Mouse (Mus musculus): Measurements from ENCODE around the gene Tlr9. TPM values are rescaled to one million over a fixed set of nuclear protein-coding genes. Genes with fewer than 3 reads are reported as not detected.

Gene Tlr9
- polyA plus RNA-seq, 1 experiment from 2014 or later: 0.09 TPM

- no peak overlapping the region for H3K27ac ChIP-seq (ENCODE audit: low read length)
- H3K27me3 ChIP-seq (ENCODE audit: control insufficient read depth, insufficient read depth, low read length): no peaks in the 10 kb centered on the region
- 88% methylated on average over 6 of the region's 6 CpGs for WGBS
- H3K9ac ChIP-seq (ENCODE audit: low read length): no peak overlapping the region
- no peak overlapping the region for H3K4me2 ChIP-seq (ENCODE audit: low read depth, low read length)
- H3K4me1 ChIP-seq (ENCODE audit: control insufficient read depth, insufficient read depth, low read length): no peaks in the 10 kb centered on the region
- no peaks in the 10 kb centered on the region for H3K9me3 ChIP-seq (replicated peaks; ENCODE audit: control insufficient read depth, low read length)
- no peak overlapping the region for H3K4me3 ChIP-seq (replicated peaks; ENCODE audit: low read length)
- no peak for ATAC-seq (ENCODE audit: insufficient read depth, low FRiP score)
- H3K36me3 ChIP-seq (ENCODE audit: control insufficient read depth, insufficient read depth, low read length): peaks cover 34% of the 10 kb centered on the region
These were observed 11.6 kb downstream of the Tlr9 start for GRCm38 (mm10) chr9:106233953-106234352.

GRCm38 (mm10) chr9:106235194-106235830, 12.9 kb downstream of the Tlr9 start:
- Histone ChIP-seq H3K9ac (ENCODE audit: low read length) (no peak overlapping the region), H3K4me1 (ENCODE audit: control insufficient read depth, insufficient read depth, low read length) (no peaks in the 10 kb centered on the region), H3K9me3 (replicated peaks; ENCODE audit: control insufficient read depth, low read length) (no peaks in the 10 kb centered on the region), H3K27ac (ENCODE audit: low read length) (no peak overlapping the region), H3K4me2 (ENCODE audit: low read depth, low read length) (no peak overlapping the region), H3K36me3 (ENCODE audit: control insufficient read depth, insufficient read depth, low read length) (peaks cover 38% of the 10 kb centered on the region), H3K4me3 (replicated peaks; ENCODE audit: low read length) (no peak overlapping the region), H3K27me3 (ENCODE audit: control insufficient read depth, insufficient read depth, low read length) (no peaks in the 10 kb centered on the region)
- no peak; the same call in 1 of the 2 replicates for ATAC-seq (ENCODE audit: insufficient read depth, low FRiP score)
- 89% methylated on average over 23 of the region's 23 CpGs for WGBS

- WGBS: 91% methylated on average over 23 of the region's 23 CpGs
- H3K4me3 ChIP-seq (replicated peaks; ENCODE audit: low read length): no peak overlapping the region
- ATAC-seq (ENCODE audit: insufficient read depth, low FRiP score): no peak
These were observed 13.9 kb downstream of the Tlr9 start for GRCm38 (mm10) chr9:106236156-106236817.

GRCm38 (mm10) chr9:106236818-106237211, 14.4 kb downstream of the Tlr9 start:
- Histone ChIP-seq H3K9ac (ENCODE audit: low read length) (no peak overlapping the region), H3K27ac (ENCODE audit: low read length) (no peak overlapping the region), H3K4me1 (ENCODE audit: control insufficient read depth, insufficient read depth, low read length) (no peaks in the 10 kb centered on the region), H3K9me3 (replicated peaks; ENCODE audit: control insufficient read depth, low read length) (no peaks in the 10 kb centered on the region), H3K4me2 (ENCODE audit: low read depth, low read length) (no peak overlapping the region), H3K36me3 (ENCODE audit: control insufficient read depth, insufficient read depth, low read length) (peaks cover 45% of the 10 kb centered on the region), H3K27me3 (ENCODE audit: control insufficient read depth, insufficient read depth, low read length) (no peaks in the 10 kb centered on the region), H3K4me3 (replicated peaks; ENCODE audit: low read length) (no peak overlapping the region)
- ATAC-seq (ENCODE audit: insufficient read depth, low FRiP score): no peak
- WGBS: 79% methylated on average over 3 of the region's 3 CpGs

More at GRCm38 (mm10) chr9:106236156-106236817, 13.9 kb downstream of the Tlr9 start:
- Histone ChIP-seq H3K4me1 (ENCODE audit: control insufficient read depth, insufficient read depth, low read length) (no peaks in the 10 kb centered on the region), H3K4me2 (ENCODE audit: low read depth, low read length) (no peak overlapping the region), H3K36me3 (ENCODE audit: control insufficient read depth, insufficient read depth, low read length) (peaks cover 45% of the 10 kb centered on the region), H3K27ac (ENCODE audit: low read length) (no peak overlapping the region), H3K27me3 (ENCODE audit: control insufficient read depth, insufficient read depth, low read length) (no peaks in the 10 kb centered on the region), H3K9me3 (replicated peaks; ENCODE audit: control insufficient read depth, low read length) (no peaks in the 10 kb centered on the region), H3K9ac (ENCODE audit: low read length) (no peak overlapping the region)

- Histone ChIP-seq H3K4me2 (ENCODE audit: low read depth, low read length) (no peak overlapping the region), H3K9ac (ENCODE audit: low read length) (no peak overlapping the region), H3K27me3 (ENCODE audit: control insufficient read depth, insufficient read depth, low read length) (no peaks in the 10 kb centered on the region), H3K4me3 (replicated peaks; ENCODE audit: low read length) (no peak overlapping the region), H3K9me3 (replicated peaks; ENCODE audit: control insufficient read depth, low read length) (no peaks in the 10 kb centered on the region), H3K36me3 (ENCODE audit: control insufficient read depth, insufficient read depth, low read length) (peaks cover 48% of the 10 kb centered on the region), H3K27ac (ENCODE audit: low read length) (no peak overlapping the region), H3K4me1 (ENCODE audit: control insufficient read depth, insufficient read depth, low read length) (no peaks in the 10 kb centered on the region)
- 84% methylated on average over 8 of the region's 8 CpGs for WGBS
- no peak for ATAC-seq (ENCODE audit: insufficient read depth, low FRiP score)
These were observed 15.0 kb downstream of the Tlr9 start for GRCm38 (mm10) chr9:106237401-106237800.

GRCm38 (mm10) chr9:106237878-106238277, 15.5 kb downstream of the Tlr9 start:
- no peak overlapping the region for H3K27ac ChIP-seq (ENCODE audit: low read length)
- no peak overlapping the region for H3K9ac ChIP-seq (ENCODE audit: low read length)
- H3K36me3 ChIP-seq (ENCODE audit: control insufficient read depth, insufficient read depth, low read length): peaks cover 46% of the 10 kb centered on the region
- H3K4me2 ChIP-seq (ENCODE audit: low read depth, low read length): no peak overlapping the region
- 94% methylated on average over 10 of the region's 10 CpGs for WGBS
- ATAC-seq (ENCODE audit: insufficient read depth, low FRiP score): no peak
- no peak overlapping the region for H3K4me3 ChIP-seq (replicated peaks; ENCODE audit: low read length)
- H3K4me1 ChIP-seq (ENCODE audit: control insufficient read depth, insufficient read depth, low read length): no peaks in the 10 kb centered on the region
- no peaks in the 10 kb centered on the region for H3K27me3 ChIP-seq (ENCODE audit: control insufficient read depth, insufficient read depth, low read length)
- no peaks in the 10 kb centered on the region for H3K9me3 ChIP-seq (replicated peaks; ENCODE audit: control insufficient read depth, low read length)

GRCm38 (mm10) chr9:106241541-106242164, 19.3 kb downstream of the Tlr9 start:
- H3K4me3 ChIP-seq (replicated peaks; ENCODE audit: low read length): no peak overlapping the region
- H3K4me2 ChIP-seq (ENCODE audit: low read depth, low read length): no peak overlapping the region
- H3K4me1 ChIP-seq (ENCODE audit: control insufficient read depth, insufficient read depth, low read length): peaks cover 12% of the 10 kb centered on the region
- 87% methylated on average over 10 of the region's 10 CpGs for WGBS
- H3K27me3 ChIP-seq (ENCODE audit: control insufficient read depth, insufficient read depth, low read length): no peaks in the 10 kb centered on the region
- peaks cover 32% of the 10 kb centered on the region for H3K36me3 ChIP-seq (ENCODE audit: control insufficient read depth, insufficient read depth, low read length)
- no peak overlapping the region for H3K9ac ChIP-seq (ENCODE audit: low read length)
- no peaks in the 10 kb centered on the region for H3K9me3 ChIP-seq (replicated peaks; ENCODE audit: control insufficient read depth, low read length)
- no peak overlapping the region for H3K27ac ChIP-seq (ENCODE audit: low read length)
- ATAC-seq (ENCODE audit: insufficient read depth, low FRiP score): no peak

- Histone ChIP-seq H3K4me2 (ENCODE audit: low read depth, low read length) (peak overlapping the region; percentile 31), H3K36me3 (ENCODE audit: control insufficient read depth, insufficient read depth, low read length) (peaks cover 24% of the 10 kb centered on the region), H3K27me3 (ENCODE audit: control insufficient read depth, insufficient read depth, low read length) (no peaks in the 10 kb centered on the region), H3K4me1 (ENCODE audit: control insufficient read depth, insufficient read depth, low read length) (peaks cover 15% of the 10 kb centered on the region), H3K4me3 (replicated peaks; ENCODE audit: low read length) (0 out of 2 replicates have a peak overlapping the region, but pooled peaks have one; percentile 4), H3K9me3 (replicated peaks; ENCODE audit: control insufficient read depth, low read length) (no peaks in the 10 kb centered on the region), H3K27ac (ENCODE audit: low read length) (peak overlapping the region; percentile 73), H3K9ac (ENCODE audit: low read length) (peak overlapping the region; percentile 47; the same call in 1 of the 2 replicates)
- ATAC-seq (ENCODE audit: insufficient read depth, low FRiP score): 0 out of 2 replicates have a peak, but pooled peaks have one; percentile 22
- WGBS: 56% methylated on average over 19 of the region's 19 CpGs
These were observed 20.6 kb downstream of the Tlr9 start for GRCm38 (mm10) chr9:106242813-106243488.
